Mouse (Mus musculus) spleen, adult 12 weeks (tissue): ENCODE measurements around the gene Hps1.

Experiments
- DNase-seq: peaks from one replicate; pipeline ENCODE4 v3.0.0; 2022; ENCODE audit warnings: low spot score

The Hps1 gene

GRCm38 (mm10) chr19:42755148-42755870 lies 24.5 kb downstream of the Hps1 start:
- no peak for DNase-seq

- DNase-seq: peak; percentile 33
Observed at GRCm38 (mm10) chr19:42753141-42753917, 26.4 kb downstream of the Hps1 start.

- peak; percentile 67 for DNase-seq
Observed at GRCm38 (mm10) chr19:42752363-42752931, 27.3 kb downstream of the Hps1 start, which contains the start of gene Pyroxd2. Pyroxd2 (minus strand) TSS chr19:42752775.

DNA sequence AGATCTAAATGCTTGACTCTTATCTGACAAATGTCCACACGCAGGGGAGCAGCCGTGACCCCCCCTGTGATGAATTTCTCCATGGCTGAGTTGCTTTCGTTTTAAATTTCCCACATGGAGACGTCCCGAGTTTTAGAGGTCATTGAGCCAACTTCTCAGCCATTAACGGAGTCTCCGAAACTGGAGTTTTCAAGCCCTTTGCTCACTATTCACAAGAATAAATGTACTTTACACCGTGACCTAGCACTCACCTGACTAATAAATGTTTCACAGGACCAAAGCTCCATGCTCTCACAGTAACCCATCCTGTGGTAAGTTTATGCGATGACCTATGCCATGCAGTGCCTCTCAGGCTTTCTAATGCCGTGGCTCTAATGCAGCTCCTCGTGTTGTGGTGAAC lies 29.6 kb downstream of the Hps1 start:
- DNase-seq: no peak

DNA sequence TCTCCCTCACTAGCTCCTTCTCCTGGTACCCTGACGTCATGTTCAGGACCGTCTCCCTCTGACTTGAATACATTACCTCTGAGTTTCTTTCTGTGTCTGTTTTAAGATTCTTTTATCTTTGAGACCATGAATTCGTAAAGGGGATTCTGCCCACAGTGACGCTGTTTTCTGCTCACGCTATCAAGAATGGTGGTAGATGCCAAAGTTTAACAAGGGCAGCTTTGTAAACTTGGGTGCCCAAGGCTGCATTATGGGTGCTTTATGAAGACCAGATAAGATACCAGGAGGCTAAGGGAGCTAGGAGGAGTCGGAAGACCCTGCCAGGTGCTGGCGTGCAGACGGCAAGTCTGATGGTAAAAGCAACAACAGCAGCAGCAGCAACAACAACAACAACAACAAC lies 33.1 kb downstream of the Hps1 start:
- no peak for DNase-seq

- no peak for DNase-seq
Observed at GRCm38 (mm10) chr19:42745869-42746224, 33.9 kb downstream of the Hps1 start.

DNA sequence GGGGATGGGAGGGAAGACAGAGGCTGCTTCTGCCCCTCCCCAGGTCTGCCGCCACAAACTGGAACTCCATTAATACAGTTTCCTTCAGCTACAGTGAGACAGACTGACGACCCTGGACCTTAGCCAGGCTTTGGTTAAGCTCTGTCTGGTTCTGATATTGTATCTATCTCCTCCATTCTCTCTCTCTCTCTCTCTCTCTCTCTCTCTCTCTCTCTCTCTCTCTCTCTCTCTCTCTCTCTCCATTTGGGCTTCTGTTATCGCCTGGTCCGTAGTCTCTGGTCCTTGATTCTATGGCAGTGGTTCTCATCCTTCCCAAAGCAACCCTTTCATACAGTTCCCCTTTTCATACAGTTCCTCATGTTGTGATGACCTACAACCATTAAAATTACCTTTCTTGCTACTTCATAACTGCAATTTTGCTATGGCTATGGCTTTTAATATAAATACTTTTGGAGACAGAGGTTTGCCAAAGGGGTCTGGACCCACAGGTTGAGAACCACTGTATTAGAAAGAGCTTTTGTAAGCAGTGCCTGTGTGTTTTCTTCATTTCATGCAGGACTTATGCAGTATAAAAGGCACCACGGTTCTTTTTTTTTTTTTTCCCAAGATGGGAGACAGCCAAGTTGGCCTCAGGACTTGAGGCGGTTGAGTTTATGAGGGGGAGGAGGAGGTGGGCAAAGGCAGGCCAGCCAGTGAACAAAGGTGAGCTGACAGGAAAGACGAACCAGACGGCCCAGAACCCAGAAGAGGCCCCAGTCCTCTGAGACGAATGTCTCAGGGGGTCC lies 34.5 kb downstream of the Hps1 start:
- DNase-seq: peak; percentile 9

DNA sequence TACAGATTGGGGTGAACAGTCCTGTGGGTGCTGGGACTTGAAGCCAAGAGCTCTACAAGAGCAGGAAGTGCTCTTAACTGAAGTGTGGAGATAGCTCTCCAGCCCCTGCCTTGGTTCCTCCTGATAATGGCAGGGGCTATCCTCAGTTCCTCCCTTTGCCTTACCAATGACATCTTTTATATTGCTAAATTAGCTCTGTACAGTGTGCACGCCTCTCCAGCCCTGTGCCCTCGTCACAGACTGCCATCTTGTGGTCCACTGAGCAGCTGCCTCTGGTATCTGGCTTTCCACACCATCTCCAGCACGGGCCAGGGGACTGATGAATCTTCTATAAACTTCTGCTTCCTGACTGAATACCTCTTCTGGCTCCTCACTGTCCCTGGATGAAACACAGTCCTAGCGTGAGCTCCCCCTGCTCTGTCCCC lies 35.6 kb downstream of the Hps1 start:
- peak; percentile 7 for DNase-seq

- no peak for DNase-seq
Observed at GRCm38 (mm10) chr19:42743261-42743660, 36.5 kb downstream of the Hps1 start.

DNA sequence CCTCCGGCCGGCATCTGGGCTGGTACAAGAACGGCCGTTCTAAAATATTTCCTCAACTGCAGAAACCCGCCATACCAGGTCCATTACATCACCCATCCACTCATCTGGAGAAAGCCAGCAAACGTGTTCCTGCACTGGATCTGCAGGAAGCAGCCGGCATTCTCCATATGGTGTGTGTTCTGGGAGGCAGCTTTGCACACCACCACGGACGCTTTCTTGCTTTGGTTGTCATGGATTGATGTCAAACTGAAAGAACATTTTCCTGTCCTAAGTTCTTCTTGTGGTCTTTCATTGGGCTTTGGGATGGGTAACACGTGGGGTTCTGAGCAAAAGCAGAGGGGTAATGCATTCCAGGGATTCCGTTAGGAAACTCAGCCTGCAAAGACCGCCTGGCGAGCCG lies 37.9 kb downstream of the Hps1 start:
- DNase-seq: no peak

- DNase-seq: no peak
Observed at GRCm38 (mm10) chr19:42740163-42740899, 39.4 kb downstream of the Hps1 start.

GRCm38 (mm10) chr19:42739734-42740133 lies 40.0 kb downstream of the Hps1 start:
- DNase-seq: no peak

DNA sequence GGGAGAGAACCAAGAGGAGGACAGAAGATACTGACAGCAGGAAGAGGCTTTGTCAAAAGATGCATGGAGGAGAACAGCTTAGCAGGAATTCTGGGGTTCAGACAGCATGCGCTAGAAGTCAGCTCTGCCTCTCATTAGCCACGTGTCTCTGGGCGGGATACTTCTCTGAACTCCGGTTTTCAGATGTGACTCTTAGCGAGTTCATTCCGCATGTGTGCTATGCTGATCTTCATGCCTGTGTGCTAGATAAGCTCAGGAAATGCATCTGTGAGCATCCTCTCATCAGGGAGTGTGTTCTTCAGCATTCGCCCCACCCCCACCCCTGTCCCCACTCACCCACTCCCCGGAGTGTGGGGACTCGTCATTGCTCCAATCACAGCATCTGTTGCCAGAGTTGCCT lies 42.0 kb downstream of the Hps1 start:
- DNase-seq: no peak

DNA sequence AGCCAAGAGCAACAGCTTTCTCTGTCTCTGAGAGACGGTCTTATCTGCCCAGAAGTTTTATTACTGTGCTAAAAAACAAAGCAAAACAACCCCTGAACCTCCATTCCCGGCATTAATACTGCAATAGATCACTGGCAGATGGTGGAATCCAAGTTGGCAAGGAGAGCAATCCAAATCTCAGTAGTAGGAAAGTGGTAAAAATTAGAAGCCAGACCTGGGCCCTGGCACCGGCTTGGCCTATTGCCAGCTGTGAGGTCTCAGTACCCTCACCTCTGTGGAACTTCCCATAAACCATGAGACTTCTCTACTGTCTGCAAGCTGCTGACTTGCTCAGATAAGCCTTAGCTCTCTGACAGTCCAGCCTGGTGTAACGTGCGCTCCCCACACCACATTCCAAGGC lies 44.8 kb downstream of the Hps1 start:
- DNase-seq: no peak

DNA sequence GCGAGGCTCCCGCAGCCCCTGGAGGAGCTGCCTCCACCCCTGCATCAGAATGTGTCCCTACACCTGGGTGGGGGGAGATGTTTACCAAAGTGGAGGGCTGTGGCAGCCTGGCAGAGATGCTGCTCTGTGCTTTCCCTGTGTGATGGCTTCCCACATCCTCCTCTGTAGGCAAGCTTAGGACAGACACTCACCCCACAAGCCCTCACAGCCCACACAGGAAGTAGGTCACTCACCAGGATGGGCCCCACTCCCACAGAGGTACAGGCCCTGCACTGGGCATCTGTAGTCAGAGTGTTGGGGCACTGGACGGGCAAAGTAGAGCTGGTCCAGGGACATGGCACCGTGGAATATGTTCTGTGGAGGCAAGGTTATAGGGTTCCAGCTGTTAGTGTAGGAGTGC lies 52.4 kb downstream of the Hps1 start:
- DNase-seq: no peak

DNA sequence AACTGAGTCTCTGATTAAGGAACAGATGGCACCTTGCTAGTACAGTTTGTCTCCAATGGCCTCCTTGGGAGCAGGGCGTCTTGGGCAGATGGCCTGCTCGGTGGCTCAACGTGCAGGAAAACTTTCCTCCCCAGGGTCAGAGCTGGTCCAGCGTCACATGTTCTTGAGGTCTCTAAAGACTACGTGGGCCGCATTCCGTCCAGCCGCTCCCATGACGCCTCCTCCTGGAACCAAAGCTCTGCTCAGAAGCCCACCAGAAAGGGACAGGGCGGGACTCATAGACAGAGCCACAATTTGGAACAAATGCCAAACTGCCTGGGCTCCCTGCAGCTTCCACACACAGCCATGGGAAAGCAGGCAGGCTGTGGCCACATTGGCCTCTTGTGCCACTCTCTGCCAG lies 53.0 kb downstream of the Hps1 start:
- no peak for DNase-seq

DNA sequence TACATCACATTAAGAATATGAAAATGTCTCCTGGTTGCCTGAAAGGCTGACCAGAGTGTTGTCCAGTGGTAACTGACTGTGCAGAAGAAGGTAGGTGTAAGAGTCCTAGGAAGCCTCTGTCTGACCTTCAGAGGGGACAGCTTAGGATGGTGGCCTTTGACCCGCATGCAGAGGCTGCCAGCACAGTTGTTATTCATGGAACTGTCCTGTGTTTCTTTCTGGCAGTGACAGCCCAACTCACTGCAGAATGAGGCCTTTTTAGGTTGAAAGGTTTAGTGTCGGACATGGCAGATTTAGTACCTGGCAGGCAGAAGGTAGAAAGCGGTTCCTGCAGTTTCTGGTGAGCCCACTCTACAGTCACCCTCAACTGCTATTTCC lies 53.8 kb downstream of the Hps1 start:
- no peak for DNase-seq

DNA sequence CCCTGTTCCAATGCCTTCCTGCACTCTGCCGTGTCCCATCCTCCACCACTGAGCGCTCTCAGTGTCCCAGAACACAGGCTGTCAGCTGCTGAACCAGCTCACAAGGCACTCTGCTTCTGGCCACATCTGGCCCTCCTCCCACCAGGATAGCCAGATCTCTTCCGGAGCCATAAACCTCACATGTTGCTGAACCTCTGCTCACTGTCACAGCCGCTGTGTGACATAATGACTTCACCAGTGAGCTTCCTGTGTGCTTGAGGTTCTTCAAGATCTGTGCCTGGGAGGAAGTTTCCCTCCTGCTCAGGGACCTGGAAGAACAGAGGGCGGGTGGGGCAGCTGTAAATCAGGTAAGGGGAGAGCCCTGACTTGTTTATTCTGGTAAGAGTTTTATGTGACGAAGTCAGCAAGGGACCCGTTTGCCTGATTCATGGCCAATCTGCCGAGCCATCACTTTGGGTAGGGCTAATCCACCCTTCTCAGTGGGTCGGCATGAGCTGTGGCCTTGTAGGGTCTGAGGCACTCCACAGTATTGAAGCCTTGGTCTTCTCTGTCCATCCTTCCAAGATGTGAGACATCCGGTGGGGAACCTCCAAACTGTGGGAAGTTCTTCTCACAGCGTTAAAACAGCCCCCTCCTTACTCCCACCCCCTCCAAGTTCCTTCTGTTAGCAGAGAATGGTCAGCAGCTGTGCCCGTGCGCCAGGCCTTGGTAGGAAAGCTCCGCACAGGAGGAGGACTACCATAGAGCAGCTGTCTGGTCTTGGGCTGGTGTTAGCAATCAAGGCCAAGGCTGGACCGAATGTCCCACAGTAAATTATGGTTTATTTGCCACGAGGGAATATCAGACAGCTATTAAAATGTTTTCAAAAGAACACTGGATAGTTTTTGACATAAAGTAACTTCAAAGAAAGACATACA lies 54.5 kb downstream of the Hps1 start:
- DNase-seq: no peak

DNA sequence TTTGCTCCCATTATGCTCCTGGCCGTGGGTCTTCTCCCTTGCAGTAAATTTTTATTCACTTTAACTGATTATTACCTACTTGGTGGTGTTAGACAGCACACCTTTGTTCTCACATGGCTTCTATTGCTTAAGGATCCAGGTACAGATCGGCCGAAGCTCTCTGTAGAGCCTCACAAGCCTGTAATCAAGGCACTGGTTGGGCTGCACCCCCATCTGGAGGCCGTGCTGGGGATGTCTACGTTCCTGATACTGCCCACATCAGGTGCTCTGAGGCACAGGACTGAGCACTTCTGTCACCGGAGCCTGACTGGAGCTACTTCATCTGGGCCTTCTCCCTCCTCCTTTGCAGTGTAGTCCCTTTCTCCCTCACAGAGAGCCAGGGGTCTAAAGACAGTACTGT lies 56.5 kb downstream of the Hps1 start:
- no peak for DNase-seq

GRCm38 (mm10) chr19:42722500-42722899 lies 57.3 kb downstream of the Hps1 start:
- no peak for DNase-seq

- DNase-seq: no peak
Observed at GRCm38 (mm10) chr19:42718101-42718500, 61.7 kb downstream of the Hps1 start.
